Mouse (Mus musculus) hindbrain, postnatal 0 days (tissue): ENCODE results near the gene Adcy5. TPM values are rescaled to one million over a fixed set of nuclear protein-coding genes. Genes with fewer than 3 reads are reported as not detected.

ENCODE experiments used
- ATAC-seq: fragments of 200-750 bp; cut with Nextera tagmentation; 2 replicates; pipeline ENCODE4 v1.8.0; 2017; ENCODE audit warnings: mild to moderate bottlenecking, moderate TSS enrichment, moderate library complexity
- DNase-seq: peaks from one replicate; pipeline ENCODE4 v3.0.0-alpha.2; 2015; ENCODE audit warnings: low spot score
- H3K27ac ChIP-seq: fragments of 300-500 bp; sonication (generic); 2 replicates; pipeline ENCODE4 v1.5.1; 2014; ENCODE audit warnings: mild to moderate bottlenecking
- H3K27me3 ChIP-seq: fragments of 300-500 bp; sonication (generic); 2 replicates; pipeline ENCODE4 v1.6.1; 2014; ENCODE audit warnings: low read length, mixed read lengths; ENCODE audit not compliant: insufficient read depth
- H3K36me3 ChIP-seq: fragments of 300-500 bp; sonication (generic); 2 replicates; pipeline ENCODE4 v1.6.1; 2014; ENCODE audit warnings: low read length, mixed read lengths; ENCODE audit not compliant: insufficient read depth
- H3K4me1 ChIP-seq: fragments of 300-500 bp; sonication (generic); 2 replicates; pipeline ENCODE4 v1.6.1; 2014; ENCODE audit warnings: antibody characterized with exemption, low read length, mixed read lengths; ENCODE audit not compliant: insufficient read depth
- H3K4me2 ChIP-seq: fragments of 300-500 bp; sonication (generic); 2 replicates; pipeline ENCODE4 v1.6.1; 2014; ENCODE audit warnings: low read depth, mild to moderate bottlenecking, low read length, moderate library complexity, mixed read lengths
- H3K4me3 ChIP-seq: fragments of 300-500 bp; sonication (generic); 2 replicates; pipeline ENCODE4 v1.5.1; 2014; ENCODE audit warnings: low read length
- H3K9ac ChIP-seq: fragments of 300-500 bp; sonication (generic); replicated peaks from 2 replicates; pipeline ENCODE4 v1.6.1; 2014; ENCODE audit warnings: mild to moderate bottlenecking, low read length, moderate library complexity, mixed read lengths
- H3K9me3 ChIP-seq: fragments of 300-500 bp; sonication (generic); 2 replicates; pipeline ENCODE4 v1.6.1; 2016; ENCODE audit warnings: low read length, mixed read lengths
- CTCF ChIP-seq: IDR thresholded peaks from 2 replicates; pipeline ENCODE4 v1.5.1; 2016; ENCODE audit warnings: antibody characterized with exemption, control low read depth, low read depth
- WGBS: fragments of 180-500 bp; shearing (Covaris S2); extraction: QIAGEN DNeasy Blood & Tissue Kit; methylation state at CpG from one replicate; pipeline ENCODE4 v1.1.7; 2014; 5-methylcytosine and 5-hydroxymethylcytosine counted together
- polyA plus RNA-seq: library from polyadenylated mRNA; unstranded; fragments of >200 nt; fragmentation: Nextera tagmentation; extraction: Ambion mirVana; gene quantifications from 2 replicates; pipeline ENCODE4 v1.2.1, GENCODE M21; 2015
- total RNA-seq: library from RNA; depleted of rRNA; stranded (reverse); fragments of >200 nt; gene quantifications from 2 replicates; pipeline ENCODE4 v1.2.3, GENCODE M21; 2014

Gene Adcy5
- total and polyA plus RNA-seq, 2 experiments from 2014 or later, result 6.3 to 85.5 TPM

DNA sequence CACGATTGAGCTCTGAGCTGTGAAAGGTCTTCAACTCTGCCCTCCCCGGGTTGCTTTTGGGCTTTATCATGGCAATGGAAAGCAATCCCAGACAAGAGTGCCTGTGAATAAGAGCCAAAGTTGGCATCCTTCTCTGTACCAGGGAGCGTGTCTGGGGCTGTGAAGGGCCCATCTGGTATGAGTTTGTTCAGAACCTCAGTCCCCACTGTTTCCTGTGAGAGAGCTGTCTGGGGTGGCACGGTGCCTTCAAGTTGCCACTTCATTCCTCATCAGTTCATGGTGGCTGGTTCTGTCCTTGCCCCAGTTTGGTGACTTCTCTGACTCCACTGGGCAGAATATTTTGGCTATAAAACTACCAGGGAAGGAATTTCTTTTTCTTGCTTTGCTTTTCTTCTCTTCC, 33.4 kb downstream of the Adcy5 start:
- peak; percentile 32 for DNase-seq
- WGBS, result 72% methylated on average over 4 of the region's 4 CpGs
- Histone ChIP-seq H3K4me3 (no peak overlapping the region), H3K9ac (no peak overlapping the region), H3K4me2 (no peak overlapping the region), H3K4me1 (peaks cover 14% of the 10 kb centered on the region), H3K9me3 (no peaks in the 10 kb centered on the region), H3K27me3 (no peaks in the 10 kb centered on the region), H3K27ac (no peak overlapping the region), H3K36me3 (no peaks in the 10 kb centered on the region)
- no peak for TF ChIP-seq CTCF
- no peak for ATAC-seq

- WGBS, result 76% methylated on average over 11 of the region's 11 CpGs
- H3K27ac ChIP-seq, result no peak overlapping the region
- peaks cover 14% of the 10 kb centered on the region for H3K4me1 ChIP-seq
- H3K9me3 ChIP-seq, result no peaks in the 10 kb centered on the region
- no peak overlapping the region for H3K4me2 ChIP-seq
- H3K36me3 ChIP-seq, result no peaks in the 10 kb centered on the region
- H3K27me3 ChIP-seq, result no peaks in the 10 kb centered on the region
- ATAC-seq, result no peak
- DNase-seq, result no peak
- no peak overlapping the region for H3K4me3 ChIP-seq
- no peak for TF ChIP-seq CTCF
- no peak overlapping the region for H3K9ac ChIP-seq
Observed at GRCm38 (mm10) chr16:35189420-35190141, 34.9 kb downstream of the Adcy5 start.

DNA sequence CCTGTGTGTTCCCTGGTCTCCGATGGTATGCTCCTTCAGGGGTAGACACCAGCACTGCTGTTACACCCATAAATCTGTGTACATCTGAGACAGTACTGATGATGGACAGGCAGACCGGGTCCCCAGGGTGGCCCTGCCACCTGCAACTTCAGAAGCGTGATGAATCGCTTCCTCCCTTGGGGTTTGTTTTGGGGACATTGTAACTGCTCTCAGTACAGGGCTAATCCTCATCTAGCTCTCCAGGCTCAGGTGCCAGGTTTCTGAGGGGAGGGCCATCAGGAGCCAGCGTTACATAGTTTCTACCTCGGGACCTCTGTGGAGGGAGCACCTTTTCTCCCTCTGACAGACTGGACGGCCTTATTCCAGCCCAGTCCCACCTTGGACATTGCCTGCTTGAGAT, 36.1 kb downstream of the Adcy5 start:
- peaks cover 11% of the 10 kb centered on the region for H3K4me1 ChIP-seq
- H3K4me2 ChIP-seq, result no peak overlapping the region
- no peaks in the 10 kb centered on the region for H3K9me3 ChIP-seq
- H3K27me3 ChIP-seq, result no peaks in the 10 kb centered on the region
- no peak overlapping the region for H3K4me3 ChIP-seq
- no peak for ATAC-seq
- no peak for TF ChIP-seq CTCF
- H3K9ac ChIP-seq, result no peak overlapping the region
- no peak overlapping the region for H3K27ac ChIP-seq
- DNase-seq, result no peak
- no peaks in the 10 kb centered on the region for H3K36me3 ChIP-seq
- 79% methylated on average over 7 of the region's 7 CpGs for WGBS

- Histone ChIP-seq H3K27ac (no peak overlapping the region), H3K4me1 (peaks cover 11% of the 10 kb centered on the region), H3K36me3 (no peaks in the 10 kb centered on the region), H3K9ac (no peak overlapping the region), H3K9me3 (no peaks in the 10 kb centered on the region), H3K4me3 (no peak overlapping the region), H3K27me3 (no peaks in the 10 kb centered on the region), H3K4me2 (no peak overlapping the region)
- DNase-seq, result no peak
- no peak for TF ChIP-seq CTCF
- ATAC-seq, result no peak
- 64% methylated on average over 7 of the region's 7 CpGs for WGBS
Observed at GRCm38 (mm10) chr16:35191271-35191670, 36.6 kb downstream of the Adcy5 start.

DNA sequence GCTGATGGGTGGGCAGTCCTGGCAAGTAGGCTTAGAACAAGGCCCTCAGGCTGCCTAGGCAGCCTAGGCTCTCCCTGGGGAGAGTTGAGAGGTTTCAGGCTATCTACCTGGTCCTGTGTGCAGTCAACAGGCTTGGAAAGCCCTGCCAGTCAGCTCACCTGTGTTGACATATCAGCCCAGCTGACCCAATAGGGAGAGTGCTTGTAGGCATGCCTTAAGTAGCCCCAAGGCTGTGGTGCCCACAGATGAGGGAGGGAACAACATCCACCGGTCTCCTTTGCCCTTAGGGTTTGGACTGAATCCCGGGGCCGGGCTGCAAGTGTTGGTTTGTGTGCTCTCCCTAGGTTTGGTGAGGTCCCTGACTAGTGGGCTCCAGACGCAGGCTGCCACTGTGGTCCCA, 37.8 kb downstream of the Adcy5 start:
- Histone ChIP-seq H3K27me3 (no peaks in the 10 kb centered on the region), H3K4me1 (peaks cover 11% of the 10 kb centered on the region), H3K9me3 (no peaks in the 10 kb centered on the region), H3K27ac (no peak overlapping the region), H3K4me3 (no peak overlapping the region), H3K36me3 (no peaks in the 10 kb centered on the region), H3K9ac (no peak overlapping the region), H3K4me2 (no peak overlapping the region)
- no peak for TF ChIP-seq CTCF
- 63% methylated on average over 4 of the region's 4 CpGs for WGBS
- ATAC-seq (no peak), DNase-seq (no peak)

DNA sequence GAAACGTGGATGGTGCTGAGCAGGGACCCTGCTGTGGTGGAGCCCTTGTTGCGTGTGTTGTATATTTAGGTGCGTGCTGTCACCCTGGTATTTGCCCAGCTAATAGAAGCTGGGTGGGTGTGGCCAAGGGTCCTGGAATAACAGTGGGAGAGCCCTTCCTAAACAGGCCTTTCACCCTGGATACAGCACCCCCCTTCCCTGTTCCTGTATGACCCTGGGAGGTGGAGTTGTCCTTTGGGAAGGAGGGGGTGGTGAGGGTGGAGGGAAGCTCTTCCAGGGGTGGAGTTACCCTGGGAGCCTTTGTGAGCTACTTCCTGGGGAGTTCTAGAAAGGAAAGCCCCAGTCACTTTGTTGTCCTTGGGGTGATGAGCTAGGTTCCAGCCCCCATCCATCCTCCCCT, 38.7 kb downstream of the Adcy5 start:
- Histone ChIP-seq H3K4me3 (no peak overlapping the region), H3K36me3 (no peaks in the 10 kb centered on the region), H3K27ac (no peak overlapping the region), H3K4me1 (peaks cover 11% of the 10 kb centered on the region), H3K9ac (0 out of 2 replicates have a peak overlapping the region, but pooled peaks have one; percentile 13), H3K9me3 (no peaks in the 10 kb centered on the region), H3K4me2 (no peak overlapping the region), H3K27me3 (no peaks in the 10 kb centered on the region)
- TF ChIP-seq CTCF, result no peak
- DNase-seq (no peak), ATAC-seq (no peak)
- 61% methylated on average over 3 of the region's 3 CpGs for WGBS

DNA sequence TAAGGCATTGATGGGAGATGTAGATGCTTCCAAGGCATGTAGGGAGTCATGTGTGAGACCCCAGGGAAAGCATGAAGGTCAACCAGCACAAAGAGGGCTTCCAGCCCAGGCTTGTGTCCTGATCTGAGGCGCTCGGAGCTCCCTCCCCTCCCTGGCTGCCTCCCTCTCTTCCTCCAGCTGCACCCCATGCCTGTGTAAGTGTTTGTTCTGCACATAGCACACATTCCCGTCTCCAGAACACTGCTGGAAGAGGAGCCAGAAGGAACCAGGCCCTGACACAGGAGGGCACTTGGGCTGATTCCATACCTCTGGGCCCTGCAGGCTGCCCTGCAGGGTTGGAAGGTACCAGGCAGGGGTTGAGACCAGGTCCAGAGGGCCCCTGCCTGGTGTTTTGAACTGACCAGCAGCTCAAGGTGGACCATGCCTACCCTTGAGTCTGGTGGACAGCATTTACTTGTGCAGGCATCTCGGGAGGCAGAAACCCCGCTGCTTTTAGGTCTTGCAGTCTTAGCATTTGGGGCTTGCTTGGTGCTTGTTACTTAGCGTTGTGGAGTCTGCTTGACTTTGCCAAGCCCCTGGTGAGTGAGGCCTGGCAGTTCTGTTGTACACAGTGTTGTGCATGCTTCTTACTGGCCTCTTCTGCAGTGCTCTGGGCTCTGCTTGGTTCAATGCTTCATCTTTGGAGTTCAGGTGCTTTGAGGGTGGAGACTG, 45.2 kb downstream of the Adcy5 start:
- 64% methylated on average over 6 of the region's 6 CpGs for WGBS
- Histone ChIP-seq H3K36me3 (no peaks in the 10 kb centered on the region), H3K4me2 (no peak overlapping the region), H3K27ac (0 out of 2 replicates have a peak overlapping the region, but pooled peaks have one; percentile 11), H3K9me3 (no peaks in the 10 kb centered on the region), H3K27me3 (no peaks in the 10 kb centered on the region), H3K4me3 (no peak overlapping the region), H3K9ac (no peak overlapping the region), H3K4me1 (0 out of 2 replicates have a peak, but pooled peaks cover 1% of the 10 kb centered on the region)
- DNase-seq (no peak), ATAC-seq (peak; percentile 31; the same call in 1 of the 2 replicates)
- TF ChIP-seq CTCF, result no peak
